Mouse (Mus musculus): ENCODE measurements around the gene Krt7. TPM values are rescaled to one million over a fixed set of nuclear protein-coding genes. Genes with fewer than 3 reads are reported as not detected.

Krt7 gene
- total and polyA plus RNA-seq, 3 experiments, result 0.55 to 2.5 (median 0.81) TPM

DNA sequence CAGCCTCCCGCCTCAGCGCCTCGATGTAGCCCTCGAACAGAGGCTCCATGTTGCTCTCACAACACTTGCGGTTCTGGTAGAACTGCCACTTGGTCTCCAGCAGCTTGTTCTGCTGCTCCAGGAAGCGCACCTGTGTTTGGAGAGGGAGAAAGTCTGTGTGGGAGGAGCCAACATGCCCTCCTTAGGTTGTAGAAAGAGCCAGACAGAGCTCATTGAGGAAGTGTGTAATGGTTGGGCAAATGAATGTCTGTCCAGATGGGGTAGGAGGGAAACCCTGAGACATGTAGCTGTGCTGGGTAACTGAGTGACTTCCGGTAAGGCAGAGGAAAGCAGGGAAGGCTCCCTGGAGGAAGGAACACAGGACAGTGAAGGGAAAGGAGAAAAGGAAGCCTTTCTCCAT, 25.8 kb downstream of the Krt7 start:
- TF ChIP-seq CTCF (conservative IDR thresholded peaks at IDR 0.05 in 1 of 2, IDR thresholded peaks at IDR 0.05 in 1 of 2; ENCODE audit: low read depth in 2 of 2, low read length in 2 of 2), result no peak
- no peak for TF ChIP-seq MAFK (IDR thresholded peaks at IDR 0.05; ENCODE audit: insufficient replicate concordance, low read length)
- TF ChIP-seq IRF4 (IDR thresholded peaks at IDR 0.05; ENCODE audit: low read depth, low read length), result no peak
- TF ChIP-seq USF1 (IDR thresholded peaks at IDR 0.05; ENCODE audit: low read depth, low read length), result no peak
- TF ChIP-seq USF2 (conservative IDR thresholded peaks at IDR 0.05; ENCODE audit: low read depth, low read length), result no peak
- no peak for TF ChIP-seq MAZ (IDR thresholded peaks at IDR 0.05; ENCODE audit: low read depth, low read length)
- TF ChIP-seq ZNF384 (IDR thresholded peaks at IDR 0.05; ENCODE audit: low read depth, low read length), result no peak
- TF ChIP-seq ZC3H11A (IDR thresholded peaks at IDR 0.05; ENCODE audit: low read depth, low read length), result no peak
- TF ChIP-seq ELF1 (IDR thresholded peaks at IDR 0.05; ENCODE audit: low read depth, low read length), result no peak
- no peak for TF ChIP-seq BHLHE40 (IDR thresholded peaks at IDR 0.05; ENCODE audit: low read depth, low read length)
- TF ChIP-seq RCOR1 (conservative IDR thresholded peaks at IDR 0.05; ENCODE audit: low read depth, low read length), result no peak
- no peak for TF ChIP-seq MEF2A (IDR thresholded peaks at IDR 0.05; ENCODE audit: borderline replicate concordance, low read depth, low read length)
- no peak for TF ChIP-seq POLR2AphosphoS2 (IDR thresholded peaks at IDR 0.05; ENCODE audit: low read depth, low read length)
- no peak for TF ChIP-seq ZKSCAN1 (IDR thresholded peaks at IDR 0.05; ENCODE audit: borderline replicate concordance, low read depth, low read length)
- TF ChIP-seq CHD2 (IDR thresholded peaks at IDR 0.05; ENCODE audit: low read length), result no peak
- TF ChIP-seq POLR2A (IDR thresholded peaks at IDR 0.05; ENCODE audit: low read depth, low read length), result no peak
- TF ChIP-seq NRF1 (IDR thresholded peaks at IDR 0.05; ENCODE audit: low read depth, low read length), result no peak
- TF ChIP-seq GABPA (IDR thresholded peaks at IDR 0.05; ENCODE audit: insufficient replicate concordance, low read depth, low read length), result no peak
- TF ChIP-seq CHD1 (IDR thresholded peaks at IDR 0.05; ENCODE audit: low read depth, low read length), result no peak

DNA sequence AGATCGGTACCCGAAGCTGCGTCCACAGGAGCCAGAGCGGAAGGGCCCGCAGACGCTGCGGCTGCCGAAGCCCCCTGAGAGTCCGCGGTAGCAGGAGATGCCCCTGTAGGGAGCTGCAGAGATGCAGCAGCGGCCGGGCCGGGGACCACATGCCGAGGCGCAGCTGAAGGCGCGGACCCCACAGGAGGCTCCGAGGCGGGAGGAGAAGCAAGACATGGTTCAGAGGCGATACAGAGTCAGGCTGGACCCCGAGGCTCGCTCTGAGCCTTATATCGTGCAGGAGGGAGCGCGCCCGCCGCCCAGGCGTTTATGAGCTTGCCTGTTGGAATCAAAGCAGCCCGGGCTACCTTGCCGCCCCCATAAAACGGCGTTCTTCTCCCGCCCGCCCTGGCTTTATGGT, 27.7 kb downstream of the Krt7 start, which contains the start of gene Krt87:
TSS of gene Krt87 (minus strand) at position 250 of the 400 bp plus-strand sequence.
- H3K4me2 ChIP-seq (ENCODE audit: insufficient read depth, low read depth, poor library complexity, severe bottlenecking), result no peak within 1 kb of the TSS
- no peak within 1 kb of the TSS for H3K9ac ChIP-seq (ENCODE audit: insufficient read depth, low read depth)
- H3K4me1 ChIP-seq (ENCODE audit: control insufficient read depth in 1 of 2, insufficient read depth in 2 of 2), result peaks cover 0 to 14% of the 10 kb centered on the region in 2 experiments; a peak in 2 of 4 replicates
- no peak within 1 kb of the TSS for H3K4me3 ChIP-seq (replicated peaks in 1 of 3; ENCODE audit: low read depth in 2 of 3, low read length in 2 of 3, poor library complexity in 1 of 3)
- no peak for TF ChIP-seq POLR2A (IDR thresholded peaks at IDR 0.05; ENCODE audit: low read depth, low read length)
- no peak for TF ChIP-seq MAZ (IDR thresholded peaks at IDR 0.05; ENCODE audit: low read depth, low read length)
- H3K79me2 ChIP-seq (replicated peaks; ENCODE audit: control insufficient read depth, extremely low read depth, insufficient read depth, poor library complexity, severe bottlenecking), result no peaks in the 10 kb centered on the region
- dilution Hi-C loops (cut with MboI; ENCODE audit: extremely low pct_ligation_motif_present, extremely low pct_unique_long_range_greater_than_20kb, low sequenced_read_pairs), result no loop called here
- H3K27me3 ChIP-seq (replicated peaks), result peaks cover 57% of the 10 kb centered on the region
- no peaks in the 10 kb centered on the region for H3K9me3 ChIP-seq (replicated peaks; ENCODE audit: low read length)
- in situ Hi-C loops (cut with MboI; ENCODE audit: low pct_ligation_motif_present, low pct_unique_long_range_greater_than_20kb, low sequenced_read_pairs), result loop anchor here (10.0 kb wide), 1 partner anchor 626 kb away; no protein-coding TSS in a partner anchor
- H3K27ac ChIP-seq (ENCODE audit: insufficient read depth, low read depth), result no peak within 1 kb of the TSS
- no peaks in the 10 kb centered on the region for H3K36me3 ChIP-seq (replicated peaks in 1 of 2; ENCODE audit: control insufficient read depth in 1 of 2, insufficient read depth in 1 of 2, low read length in 1 of 2)
- DNase-seq (ENCODE audit: extremely low read depth), result no peak

More for the DNA sequence above, 25.8 kb downstream of the Krt7 start:
- no peak overlapping the region for H3K9ac ChIP-seq (ENCODE audit: insufficient read depth, low read depth)
- no peaks in the 10 kb centered on the region for H3K9me3 ChIP-seq (replicated peaks; ENCODE audit: low read length)
- H3K4me2 ChIP-seq (ENCODE audit: insufficient read depth, low read depth, poor library complexity, severe bottlenecking), result no peak overlapping the region
- no peak overlapping the region for H3K27ac ChIP-seq (ENCODE audit: insufficient read depth, low read depth)
- H3K79me2 ChIP-seq (replicated peaks; ENCODE audit: control insufficient read depth, extremely low read depth, insufficient read depth, poor library complexity, severe bottlenecking), result no peaks in the 10 kb centered on the region
- H3K4me1 ChIP-seq (ENCODE audit: control insufficient read depth in 1 of 2, insufficient read depth in 2 of 2), result peaks cover 0 to 14% of the 10 kb centered on the region in 2 experiments; a peak in 2 of 4 replicates
- dilution Hi-C loops (cut with MboI; ENCODE audit: extremely low pct_ligation_motif_present, extremely low pct_unique_long_range_greater_than_20kb, low sequenced_read_pairs), result no loop called here
- in situ Hi-C loops (cut with MboI; ENCODE audit: low pct_ligation_motif_present, low pct_unique_long_range_greater_than_20kb, low sequenced_read_pairs), result loop anchor here (10.0 kb wide), 1 partner anchor 628 kb away; no protein-coding TSS in a partner anchor
- no peak for DNase-seq (ENCODE audit: extremely low read depth)
- peaks cover 50% of the 10 kb centered on the region for H3K27me3 ChIP-seq (replicated peaks)
- no peak overlapping the region for H3K4me3 ChIP-seq (replicated peaks in 1 of 3; ENCODE audit: low read depth in 2 of 3, low read length in 2 of 3, poor library complexity in 1 of 3)
- H3K36me3 ChIP-seq (replicated peaks in 1 of 2; ENCODE audit: control insufficient read depth in 1 of 2, insufficient read depth in 1 of 2, low read length in 1 of 2), result no peaks in the 10 kb centered on the region
